Mouse (Mus musculus) cerebellum, adult 2 months (tissue): ENCODE measurements at regions not wholly inside any gene's neighbourhood (a gene's known extent, or its start where the extent isn't known, plus 50 kb on each side); places are given as distances from the start of the nearest gene placed in this dataset.

Source experiments
- CTCF ChIP-seq: fragments of 200-500 bp; IDR thresholded peaks from 2 replicates; pipeline ENCODE4 v1.5.1; 2011; ENCODE audit warnings: low read depth, mild to moderate bottlenecking, control low read depth, low read length, moderate library complexity, borderline replicate concordance; ENCODE audit not compliant: insufficient read depth
- POLR2A ChIP-seq: fragments of 200-500 bp; IDR thresholded peaks from 2 replicates; pipeline ENCODE4 v1.6.1; 2011; ENCODE audit warnings: low read length, control low read depth, borderline replicate concordance; ENCODE audit not compliant: insufficient read depth

DNA sequence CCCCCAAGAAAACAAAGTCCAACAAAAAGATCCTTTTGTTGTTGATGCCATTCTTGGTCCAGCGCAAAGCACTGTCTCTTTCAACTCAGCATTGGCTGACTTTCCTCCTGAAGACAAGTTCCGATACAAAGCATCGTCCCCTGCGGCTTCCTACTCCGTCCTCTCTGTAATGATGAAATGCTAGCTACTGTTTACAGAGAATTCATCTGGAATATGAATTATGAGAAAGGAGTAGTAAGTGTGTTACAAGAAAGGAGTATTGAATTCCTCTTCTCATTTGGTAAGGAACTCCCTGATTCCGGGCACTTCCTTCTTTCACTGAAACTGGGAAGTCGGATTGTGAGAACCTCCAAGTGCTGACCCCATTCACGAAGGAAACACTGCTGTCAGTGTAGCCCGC is 60.9 kb upstream of the Tmco5 start:
- TF ChIP-seq CTCF = no peak
- no peak for TF ChIP-seq POLR2A
